ENCODE assay signal across 8 mouse cellular contexts in the genomic region with DNA sequence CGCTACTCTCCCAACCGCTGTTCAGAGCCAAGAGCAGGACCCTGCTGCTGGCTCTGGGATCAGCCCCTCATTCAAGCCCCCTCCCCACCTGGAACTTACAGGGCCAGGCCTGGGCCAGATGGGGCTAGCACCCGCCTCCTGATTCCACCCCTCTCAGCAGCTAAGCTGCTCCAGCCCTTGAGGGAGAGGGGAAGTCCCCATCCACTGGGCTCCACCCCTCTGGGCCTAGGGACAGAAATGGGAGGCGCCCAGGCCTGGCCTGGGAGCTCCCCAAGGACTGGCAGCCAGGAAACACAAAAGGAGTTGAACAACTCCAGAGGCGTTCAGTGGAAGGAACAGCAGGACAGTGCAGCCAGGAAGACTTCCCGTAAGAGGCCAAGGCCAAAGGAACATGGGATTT. TPM values are rescaled to one million over a fixed set of nuclear protein-coding genes. Genes with fewer than 3 reads are reported as not detected.
DNase-seq lines count a peak whose midpoint lies in the region; ATAC-seq and TF ChIP-seq lines count a peak whose summit lies in the region.

No protein-coding gene starts in this region.

- peaks cover 74% of the 10 kb centered on the region for H3K4me1 ChIP-seq in E14TG2a.4 (replicated peaks; ENCODE audit: low read depth, low read length)
- H3K4me1 ChIP-seq in heart, embryonic 13.5 days: peaks cover 36% of the 10 kb centered on the region
- H3K4me1 ChIP-seq in kidney, embryonic 15.5 days: peaks cover 37% of the 10 kb centered on the region
- peaks cover 7% of the 10 kb centered on the region for H3K4me1 ChIP-seq in liver, embryonic 16.5 days (ENCODE audit: control insufficient read depth, low read depth, low read length)
- H3K4me1 ChIP-seq in neural tube, embryonic 15.5 days: peaks cover 64% of the 10 kb centered on the region

- no peaks in the 10 kb centered on the region for H3K9me3 ChIP-seq in E14TG2a.4 (ENCODE audit: low read length)
- no peaks in the 10 kb centered on the region for H3K9me3 ChIP-seq in heart, embryonic 13.5 days
- no peaks in the 10 kb centered on the region for H3K9me3 ChIP-seq in kidney, embryonic 15.5 days (replicated peaks)
- H3K9me3 ChIP-seq in liver, embryonic 16.5 days (replicated peaks; ENCODE audit: control insufficient read depth, low read length): no peaks in the 10 kb centered on the region
- H3K9me3 ChIP-seq in neural tube, embryonic 15.5 days (replicated peaks): no peaks in the 10 kb centered on the region

- no peak for ATAC-seq in heart, embryonic 13.5 days (ENCODE audit: extremely low read depth, insufficient number of reproducible peaks, low FRiP score, low TSS enrichment)
- peak; percentile 73 for ATAC-seq in kidney, embryonic 15.5 days (replicated peaks; ENCODE audit: low FRiP score)
- peak; percentile 46; the same call in 1 of the 2 replicates for ATAC-seq in liver, embryonic 16.5 days (ENCODE audit: low read depth)
- ATAC-seq in neural tube, embryonic 15.5 days (ENCODE audit: low FRiP score): peak; percentile 30; the same call in 1 of the 2 replicates
- no peak for ATAC-seq in erythroid progenitor cell, adult 5-6 weeks (replicated peaks; ENCODE audit: low FRiP score, poor library complexity, severe bottlenecking)

- peak; percentile 95 for DNase-seq in adipocyte (ENCODE audit: low spot score)
- peak; percentile 68 for DNase-seq in fat pad, adult 2 months (ENCODE audit: extremely low read depth, low read depth, low spot score)

- peak overlapping the region; percentile 81 for H3K9ac ChIP-seq in heart, embryonic 13.5 days
- H3K9ac ChIP-seq in kidney, embryonic 15.5 days: peak overlapping the region; percentile 51; the same call in 1 of the 2 replicates
- H3K9ac ChIP-seq in liver, embryonic 16.5 days (ENCODE audit: low read depth, low read length): no peak overlapping the region
- peak overlapping the region; percentile 55 for H3K9ac ChIP-seq in neural tube, embryonic 15.5 days (replicated peaks)

- H3K4me2 ChIP-seq in heart, embryonic 13.5 days: peak overlapping the region; percentile 87
- H3K4me2 ChIP-seq in kidney, embryonic 15.5 days: peak overlapping the region; percentile 97
- H3K4me2 ChIP-seq in liver, embryonic 16.5 days (ENCODE audit: low read depth, low read length): peak overlapping the region; percentile 62
- H3K4me2 ChIP-seq in neural tube, embryonic 15.5 days: peak overlapping the region; percentile 98

- H3K27me3 ChIP-seq in E14TG2a.4 (ENCODE audit: insufficient read depth, low read length): peaks cover 66% of the 10 kb centered on the region
- peaks cover 84% of the 10 kb centered on the region for H3K27me3 ChIP-seq in heart, embryonic 13.5 days (replicated peaks)
- peaks cover 88% of the 10 kb centered on the region for H3K27me3 ChIP-seq in kidney, embryonic 15.5 days
- peaks cover 68% of the 10 kb centered on the region for H3K27me3 ChIP-seq in liver, embryonic 16.5 days (ENCODE audit: control insufficient read depth, insufficient read depth, low read depth, low read length)
- peaks cover 21% of the 10 kb centered on the region for H3K27me3 ChIP-seq in neural tube, embryonic 15.5 days (replicated peaks)

- H3K4me3 ChIP-seq in E14TG2a.4 (replicated peaks; ENCODE audit: low read length): peak overlapping the region; percentile 80
- peak overlapping the region; percentile 60 for H3K4me3 ChIP-seq in heart, embryonic 13.5 days
- peak overlapping the region; percentile 51 for H3K4me3 ChIP-seq in kidney, embryonic 15.5 days (replicated peaks)
- H3K4me3 ChIP-seq in liver, embryonic 16.5 days (ENCODE audit: low read depth, low read length): peak overlapping the region; percentile 36
- H3K4me3 ChIP-seq in neural tube, embryonic 15.5 days (replicated peaks): peak overlapping the region; percentile 48

- no peaks in the 10 kb centered on the region for H3K36me3 ChIP-seq in E14TG2a.4 (ENCODE audit: insufficient read depth, low read length)
- H3K36me3 ChIP-seq in heart, embryonic 13.5 days: no peaks in the 10 kb centered on the region
- H3K36me3 ChIP-seq in kidney, embryonic 15.5 days: no peaks in the 10 kb centered on the region
- no peaks in the 10 kb centered on the region for H3K36me3 ChIP-seq in liver, embryonic 16.5 days (ENCODE audit: control insufficient read depth, insufficient read depth)
- H3K36me3 ChIP-seq in neural tube, embryonic 15.5 days: no peaks in the 10 kb centered on the region

- WGBS in heart, embryonic 13.5 days: 9% methylated on average over 6 of the region's 6 CpGs
- 9% methylated on average over 6 of the region's 6 CpGs for WGBS in kidney, embryonic 15.5 days
- WGBS in liver, embryonic 16.5 days (ENCODE audit: insufficient replicate concordance): 22% methylated on average over 5 of the region's 6 CpGs
- 8% methylated on average over 6 of the region's 6 CpGs for WGBS in neural tube, embryonic 15.5 days

- no peak for TF ChIP-seq CTCF in E14TG2a.4 (conservative IDR thresholded peaks at IDR 0.05; ENCODE audit: low read length)

- peak overlapping the region; percentile 41 for H3K27ac ChIP-seq in heart, embryonic 13.5 days (replicated peaks)
- H3K27ac ChIP-seq in kidney, embryonic 15.5 days: no peak overlapping the region
- no peak overlapping the region for H3K27ac ChIP-seq in liver, embryonic 16.5 days (ENCODE audit: low read length)
- H3K27ac ChIP-seq in neural tube, embryonic 15.5 days (replicated peaks): no peak overlapping the region

RNA-seq across cellular contexts. Expression of gene Foxo6, which starts 4.0 kb away (rescaled TPM):
- 0.10 TPM in 1 of 2 replicates, not detected in the other for polyA plus RNA-seq in heart, embryonic 13.5 days (2015; fragmentation: Nextera tagmentation; extraction: Ambion mirVana)
- 0.13 and 0.14 TPM in 2 replicates for polyA plus RNA-seq in kidney, embryonic 15.5 days (2015; fragmentation: Nextera tagmentation; extraction: Ambion mirVana)
- not detected in 2 replicates for polyA plus RNA-seq in liver, embryonic 16.5 days (2015; fragmentation: Nextera tagmentation; extraction: Ambion mirVana)
- polyA plus RNA-seq in neural tube, embryonic 15.5 days (2015; fragmentation: Nextera tagmentation; extraction: Ambion mirVana): 0.63 and 1.0 TPM in 2 replicates
- not detected in 2 replicates for total RNA-seq in erythroid progenitor cell, adult 5-6 weeks (2015; ENCODE audit: low replicate concordance)
- total RNA-seq in erythroid progenitor cell, adult 5-6 weeks (2017; ENCODE audit: low replicate concordance): not detected in 2 replicates

Comparison
In these comparisons a context has a peak if more than half of its experiments do, and no peak if none do; other contexts are left out.
1. ATAC-seq: peak in kidney, embryonic 15.5 days (single experiment), liver, embryonic 16.5 days (single experiment) and neural tube, embryonic 15.5 days (single experiment); none in heart, embryonic 13.5 days (single experiment) and erythroid progenitor cell, adult 5-6 weeks (single experiment).
2. Peak in every context shown above with its lines, with median percentiles within 50 percentile points of each other: H3K4me3 ChIP-seq and H3K4me2 ChIP-seq.